Mouse (Mus musculus) hindbrain, embryonic 15.5 days (tissue): ENCODE results near the gene Kmt2e. TPM values are rescaled to one million over a fixed set of nuclear protein-coding genes. Genes with fewer than 3 reads are reported as not detected.

ENCODE experiments used
- ATAC-seq: fragments of 200-750 bp; cut with Nextera tagmentation; 2 replicates; pipeline ENCODE4 v1.8.0; 2017; ENCODE audit warnings: low read depth, moderate number of reproducible peaks, moderate TSS enrichment; ENCODE audit not compliant: low FRiP score
- H3K27ac ChIP-seq: fragments of 300-500 bp; sonication (generic); replicated peaks from 2 replicates; pipeline ENCODE4 v1.5.1; 2015; ENCODE audit warnings: mild to moderate bottlenecking, inconsistent platforms
- H3K27me3 ChIP-seq: fragments of 300-500 bp; sonication (generic); 2 replicates; pipeline ENCODE4 v1.6.1; 2015; ENCODE audit warnings: control low read depth, inconsistent platforms
- H3K36me3 ChIP-seq: fragments of 300-500 bp; sonication (generic); 2 replicates; pipeline ENCODE4 v1.6.1; 2015; ENCODE audit warnings: control low read depth, inconsistent platforms
- H3K4me1 ChIP-seq: fragments of 300-500 bp; sonication (generic); replicated peaks from 2 replicates; pipeline ENCODE4 v1.6.1; 2015; ENCODE audit warnings: control low read depth, inconsistent platforms
- H3K4me2 ChIP-seq: fragments of 300-500 bp; sonication (generic); 2 replicates; pipeline ENCODE4 v1.6.1; 2015; ENCODE audit warnings: moderate library complexity, mild to moderate bottlenecking, inconsistent platforms
- H3K4me3 ChIP-seq: fragments of 300-500 bp; sonication (generic); 2 replicates; pipeline ENCODE4 v1.5.1; 2015; ENCODE audit warnings: mild to moderate bottlenecking, inconsistent platforms
- H3K9ac ChIP-seq: fragments of 300-500 bp; sonication (generic); 2 replicates; pipeline ENCODE4 v1.6.1; 2015; ENCODE audit warnings: inconsistent platforms
- H3K9me3 ChIP-seq: fragments of 300-500 bp; sonication (generic); 2 replicates; pipeline ENCODE4 v1.6.1; 2016; ENCODE audit warnings: control low read depth, inconsistent platforms
- WGBS: fragments of 180-500 bp; shearing (Covaris S2); methylation state at CpG from one replicate; pipeline ENCODE4 v1.1.7; 2015; 5-methylcytosine and 5-hydroxymethylcytosine counted together
- polyA plus RNA-seq: library from polyadenylated mRNA; unstranded; fragments of >200 nt; fragmentation: Nextera tagmentation; extraction: Ambion mirVana; gene quantifications from 2 replicates; pipeline ENCODE4 v1.2.1, GENCODE M21; 2015

Kmt2e gene
- polyA plus RNA-seq, 1 experiment from 2014 or later = 146 TPM

- Histone ChIP-seq H3K36me3 (peaks cover 12% of the 10 kb centered on the region), H3K9me3 (no peaks in the 10 kb centered on the region), H3K27ac (no peak overlapping the region), H3K27me3 (no peaks in the 10 kb centered on the region), H3K4me2 (no peak overlapping the region), H3K9ac (no peak overlapping the region), H3K4me3 (no peak overlapping the region), H3K4me1 (no peaks in the 10 kb centered on the region)
- 89% methylated on average over 3 of the region's 3 CpGs for WGBS
- ATAC-seq = no peak
Observed at GRCm38 (mm10) chr5:23396756-23397155, 37.5 kb upstream of the Kmt2e start.

GRCm38 (mm10) chr5:23400156-23400555 lies 34.1 kb upstream of the Kmt2e start:
- Histone ChIP-seq H3K36me3 (peaks cover 12% of the 10 kb centered on the region), H3K4me2 (no peak overlapping the region), H3K27me3 (no peaks in the 10 kb centered on the region), H3K9me3 (no peaks in the 10 kb centered on the region), H3K4me3 (no peak overlapping the region), H3K9ac (no peak overlapping the region), H3K27ac (no peak overlapping the region), H3K4me1 (no peaks in the 10 kb centered on the region)
- ATAC-seq = peak; percentile 40; the same call in 1 of the 2 replicates
- 93% methylated on average over 3 of the region's 3 CpGs for WGBS

- Histone ChIP-seq H3K9me3 (no peaks in the 10 kb centered on the region), H3K27ac (no peak overlapping the region), H3K4me2 (no peak overlapping the region), H3K9ac (no peak overlapping the region), H3K4me3 (no peak overlapping the region), H3K4me1 (no peaks in the 10 kb centered on the region), H3K36me3 (peaks cover 12% of the 10 kb centered on the region), H3K27me3 (no peaks in the 10 kb centered on the region)
- WGBS = 93% methylated on average over 3 of the region's 3 CpGs
- no peak for ATAC-seq
Observed at GRCm38 (mm10) chr5:23400868-23401267, 33.4 kb upstream of the Kmt2e start.

GRCm38 (mm10) chr5:23401368-23401767 lies 32.9 kb upstream of the Kmt2e start:
- no peak for ATAC-seq
- WGBS = 66% methylated on average over 9 of the region's 9 CpGs
- no peaks in the 10 kb centered on the region for H3K4me1 ChIP-seq

GRCm38 (mm10) chr5:23401999-23402398 lies 32.2 kb upstream of the Kmt2e start:
- ATAC-seq = 0 out of 2 replicates have a peak, but pooled peaks have one; percentile 23
- no peaks in the 10 kb centered on the region for H3K9me3 ChIP-seq
- WGBS = 25% methylated on average over 2 of the region's 2 CpGs
- no peak overlapping the region for H3K4me2 ChIP-seq
- peaks cover 12% of the 10 kb centered on the region for H3K36me3 ChIP-seq
- no peak overlapping the region for H3K27ac ChIP-seq
- no peaks in the 10 kb centered on the region for H3K4me1 ChIP-seq
- no peak overlapping the region for H3K4me3 ChIP-seq
- H3K9ac ChIP-seq = no peak overlapping the region
- no peaks in the 10 kb centered on the region for H3K27me3 ChIP-seq

More at GRCm38 (mm10) chr5:23401368-23401767, 32.9 kb upstream of the Kmt2e start:
- H3K36me3 ChIP-seq = peaks cover 12% of the 10 kb centered on the region
- H3K9ac ChIP-seq = no peak overlapping the region
- no peaks in the 10 kb centered on the region for H3K27me3 ChIP-seq
- H3K9me3 ChIP-seq = no peaks in the 10 kb centered on the region
- H3K4me2 ChIP-seq = no peak overlapping the region
- no peak overlapping the region for H3K27ac ChIP-seq
- no peak overlapping the region for H3K4me3 ChIP-seq

GRCm38 (mm10) chr5:23403161-23403560 lies 31.1 kb upstream of the Kmt2e start:
- Histone ChIP-seq H3K9ac (no peak overlapping the region), H3K4me3 (no peak overlapping the region), H3K4me1 (0 out of 2 replicates have a peak, but pooled peaks cover 4% of the 10 kb centered on the region), H3K4me2 (no peak overlapping the region), H3K27ac (no peak overlapping the region), H3K9me3 (no peaks in the 10 kb centered on the region), H3K36me3 (peaks cover 12% of the 10 kb centered on the region), H3K27me3 (no peaks in the 10 kb centered on the region)
- ATAC-seq = no peak
- 69% methylated on average over 11 of the region's 11 CpGs for WGBS

GRCm38 (mm10) chr5:23405666-23406404 lies 28.4 kb upstream of the Kmt2e start:
- Histone ChIP-seq H3K36me3 (peaks cover 13% of the 10 kb centered on the region), H3K9me3 (no peaks in the 10 kb centered on the region), H3K9ac (no peak overlapping the region), H3K27me3 (no peaks in the 10 kb centered on the region), H3K27ac (no peak overlapping the region), H3K4me2 (no peak overlapping the region), H3K4me3 (no peak overlapping the region), H3K4me1 (peaks cover 8% of the 10 kb centered on the region; the same call in 1 of the 2 replicates)
- WGBS = 93% methylated on average over 12 of the region's 12 CpGs
- no peak for ATAC-seq

GRCm38 (mm10) chr5:23406405-23406745 lies 27.9 kb upstream of the Kmt2e start:
- Histone ChIP-seq H3K27ac (no peak overlapping the region), H3K4me3 (no peak overlapping the region), H3K36me3 (peaks cover 8% of the 10 kb centered on the region), H3K27me3 (no peaks in the 10 kb centered on the region), H3K4me1 (peaks cover 13% of the 10 kb centered on the region; the same call in 1 of the 2 replicates), H3K9me3 (no peaks in the 10 kb centered on the region), H3K9ac (no peak overlapping the region), H3K4me2 (no peak overlapping the region)
- no peak for ATAC-seq
- WGBS = 77% methylated on average over 4 of the region's 4 CpGs

GRCm38 (mm10) chr5:23408106-23408505 lies 26.1 kb upstream of the Kmt2e start:
- Histone ChIP-seq H3K4me1 (peaks cover 26% of the 10 kb centered on the region), H3K27ac (0 out of 2 replicates have a peak overlapping the region, but pooled peaks have one; percentile 33), H3K27me3 (no peaks in the 10 kb centered on the region), H3K9ac (no peak overlapping the region), H3K4me3 (no peak overlapping the region), H3K9me3 (no peaks in the 10 kb centered on the region), H3K36me3 (peaks cover 6% of the 10 kb centered on the region; the same call in 1 of the 2 replicates), H3K4me2 (no peak overlapping the region)
- no peak for ATAC-seq
- WGBS = 70% methylated on average over 5 of the region's 5 CpGs

- no peak overlapping the region for H3K4me3 ChIP-seq
- H3K9ac ChIP-seq = no peak overlapping the region
- no peaks in the 10 kb centered on the region for H3K9me3 ChIP-seq
- H3K27ac ChIP-seq = 0 out of 2 replicates have a peak overlapping the region, but pooled peaks have one; percentile 45
- H3K27me3 ChIP-seq = no peaks in the 10 kb centered on the region
- ATAC-seq = no peak
- 69% methylated on average over 9 of the region's 9 CpGs for WGBS
- no peak overlapping the region for H3K4me2 ChIP-seq
- peaks cover 46% of the 10 kb centered on the region for H3K4me1 ChIP-seq
- peaks cover 6% of the 10 kb centered on the region; the same call in 1 of the 2 replicates for H3K36me3 ChIP-seq
Observed at GRCm38 (mm10) chr5:23410040-23410717, 24.1 kb upstream of the Kmt2e start.

GRCm38 (mm10) chr5:23410718-23411101 lies 23.5 kb upstream of the Kmt2e start:
- no peaks in the 10 kb centered on the region for H3K9me3 ChIP-seq
- no peak for ATAC-seq
- WGBS = 70% methylated on average over 2 of the region's 2 CpGs
- peaks cover 6% of the 10 kb centered on the region; the same call in 1 of the 2 replicates for H3K36me3 ChIP-seq
- H3K4me2 ChIP-seq = no peak overlapping the region
- H3K4me3 ChIP-seq = no peak overlapping the region
- no peaks in the 10 kb centered on the region for H3K27me3 ChIP-seq
- 0 out of 2 replicates have a peak overlapping the region, but pooled peaks have one; percentile 4 for H3K27ac ChIP-seq
- no peak overlapping the region for H3K9ac ChIP-seq
- peaks cover 52% of the 10 kb centered on the region for H3K4me1 ChIP-seq

- ATAC-seq = no peak
- Histone ChIP-seq H3K27me3 (no peaks in the 10 kb centered on the region), H3K4me3 (no peak overlapping the region), H3K36me3 (peaks cover 6% of the 10 kb centered on the region; the same call in 1 of the 2 replicates), H3K9ac (no peak overlapping the region), H3K4me2 (no peak overlapping the region), H3K27ac (no peak overlapping the region), H3K4me1 (peaks cover 59% of the 10 kb centered on the region), H3K9me3 (no peaks in the 10 kb centered on the region)
- 92% methylated on average over 10 of the region's 10 CpGs for WGBS
Observed at GRCm38 (mm10) chr5:23411640-23412039, 22.6 kb upstream of the Kmt2e start.
